Mouse (Mus musculus) bone marrow macrophage, adult 2 months (primary cell): ENCODE results near the gene Crb3.

ENCODE experiments used
- CTCF ChIP-seq: IDR thresholded peaks from 2 replicates; pipeline ENCODE4 v1.5.1; 2012; ENCODE audit warnings: low read depth, mild to moderate bottlenecking, low read length, moderate library complexity
- POLR2A ChIP-seq: IDR thresholded peaks from 2 replicates; pipeline ENCODE4 v1.6.1; 2012; ENCODE audit warnings: mild to moderate bottlenecking, low read depth, low read length, borderline replicate concordance

DNA sequence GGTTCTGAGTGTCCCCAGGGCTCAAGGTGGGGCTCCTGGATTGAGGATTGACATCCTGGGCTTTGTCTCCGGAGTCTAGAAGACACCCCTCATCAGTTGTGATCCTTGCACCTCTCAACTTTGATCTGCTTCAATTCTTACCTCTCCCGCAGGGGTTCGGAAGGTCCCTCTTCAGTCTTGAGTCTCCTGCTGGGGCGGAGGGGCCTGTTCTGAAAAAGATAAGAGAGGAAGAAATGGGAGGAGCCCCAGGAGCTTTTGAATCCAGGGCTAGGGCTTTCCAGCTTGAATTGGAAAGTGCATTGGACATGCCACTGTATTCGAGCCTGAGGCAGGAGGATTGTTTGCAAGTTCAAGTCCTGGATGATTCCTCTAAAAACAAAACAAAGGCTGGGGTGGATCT, 8.0 kb downstream of the Crb3 start:
- TF ChIP-seq CTCF (no peak), POLR2A (no peak)
